Comparison of ENCODE assay signal across 8 mouse cellular contexts in the genomic region with DNA sequence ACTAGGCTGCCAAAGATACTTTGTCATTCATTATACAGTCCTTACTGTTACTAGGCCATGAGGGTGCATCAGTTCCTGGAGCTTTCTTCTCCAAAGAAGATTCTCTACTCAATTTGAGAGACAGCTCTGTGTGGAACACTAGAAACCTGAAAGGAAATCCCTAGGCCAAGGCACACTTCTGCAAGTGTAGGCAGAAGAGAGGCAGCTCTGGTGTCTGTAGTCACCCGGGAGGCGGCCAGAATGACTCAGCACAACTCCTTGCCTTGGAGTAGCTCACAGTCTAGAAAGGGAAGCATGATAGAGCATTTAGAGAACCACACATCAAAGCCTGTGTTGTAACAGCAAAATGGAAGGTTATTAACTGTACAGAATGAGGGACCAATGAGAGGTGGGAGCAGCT.
DNase-seq lines count a peak whose midpoint lies in the region; ATAC-seq and TF ChIP-seq lines count a peak whose summit lies in the region.

No protein-coding gene starts in this region.

- TF ChIP-seq EP300 in lung, postnatal 0 days (IDR thresholded peaks at IDR 0.05) = no peak

- no peaks in the 10 kb centered on the region for H3K27me3 ChIP-seq in lung, postnatal 0 days (replicated peaks; ENCODE audit: insufficient read depth, low read length)

- H3K4me1 ChIP-seq in lung, adult 2 months (ENCODE audit: control insufficient read depth, insufficient read depth, low read length) = peaks cover 7% of the 10 kb centered on the region
- no peaks in the 10 kb centered on the region; the same call in 1 of the 2 replicates for H3K4me1 ChIP-seq in lung, postnatal 0 days (ENCODE audit: insufficient read depth, low read depth, low read length)

- peaks cover 30% of the 10 kb centered on the region for H3K36me3 ChIP-seq in lung, postnatal 0 days (ENCODE audit: insufficient read depth, low read length)

- intact Hi-C loops in heart, postnatal 25 days (cut with DNase I) = no loop called here

- no peak for TF ChIP-seq POLR2A in lung, adult 2 months (IDR thresholded peaks at IDR 0.05; ENCODE audit: borderline replicate concordance, extremely low read depth, low read depth, low read length)

- H3K4me3 ChIP-seq in lung, adult 2 months (replicated peaks; ENCODE audit: extremely low read depth, low read depth, low read length) = no peak overlapping the region
- H3K4me3 ChIP-seq in lung, postnatal 0 days (ENCODE audit: low read depth, low read length) = no peak overlapping the region

- no peaks in the 10 kb centered on the region for H3K9me3 ChIP-seq in lung, postnatal 0 days (ENCODE audit: low read length)

- 0 out of 2 replicates have a peak, but pooled peaks have one; percentile 16 for ATAC-seq in lung, postnatal 0 days

- no peak overlapping the region for H3K27ac ChIP-seq in lung, postnatal 0 days (ENCODE audit: low read length)

- WGBS in lung, adult 2 months = 27% methylated on average over 2 of the region's 2 CpGs
- 62% methylated on average over 2 of the region's 2 CpGs for WGBS in lung, postnatal 0 days

- no peak for TF ChIP-seq CTCF in lung, adult 2 months (IDR thresholded peaks at IDR 0.05; ENCODE audit: insufficient read depth, low read length)
- TF ChIP-seq CTCF in lung, postnatal 0 days (IDR thresholded peaks at IDR 0.05) = no peak

- peak; percentile 68 to 71 for DNase-seq in lung, adult 18-20 months
- no peak for DNase-seq in lung, adult 2 months
- DNase-seq in adrenal gland, postnatal 25 days = peak; percentile 66
- DNase-seq in heart, postnatal 25 days (ENCODE audit: low spot score) = peak; percentile 37
- DNase-seq in lung, postnatal 0 days (ENCODE audit: low spot score) = peak; percentile 69
- no peak for DNase-seq in testis, postnatal 14 days (ENCODE audit: low spot score)
- DNase-seq in embryo, embryonic 10.5 days (ENCODE audit: low spot score) = no peak
- no peak for DNase-seq in ovary, adult 18-20 months (ENCODE audit: low spot score)

- no peak overlapping the region for H3K4me2 ChIP-seq in lung, postnatal 0 days (replicated peaks; ENCODE audit: low read depth, low read length)

- H3K9ac ChIP-seq in lung, postnatal 0 days (replicated peaks; ENCODE audit: low read depth) = no peak overlapping the region

Comparison
In these comparisons a context has a peak if more than half of its experiments do, and no peak if none do; other contexts are left out.
1. DNase-seq: peak in lung, adult 18-20 months (2 of 2), adrenal gland, postnatal 25 days (single experiment), heart, postnatal 25 days (single experiment) and lung, postnatal 0 days (single experiment); none in lung, adult 2 months (single experiment), testis, postnatal 14 days (single experiment), embryo, embryonic 10.5 days (single experiment) and ovary, adult 18-20 months (single experiment).